Mouse (Mus musculus): Measurements from ENCODE around the gene Eprs. TPM values are rescaled to one million over a fixed set of nuclear protein-coding genes. Genes with fewer than 3 reads are reported as not detected.

Gene Eprs
- polyA plus RNA-seq, 1 experiment, result 11.0 TPM

DNA sequence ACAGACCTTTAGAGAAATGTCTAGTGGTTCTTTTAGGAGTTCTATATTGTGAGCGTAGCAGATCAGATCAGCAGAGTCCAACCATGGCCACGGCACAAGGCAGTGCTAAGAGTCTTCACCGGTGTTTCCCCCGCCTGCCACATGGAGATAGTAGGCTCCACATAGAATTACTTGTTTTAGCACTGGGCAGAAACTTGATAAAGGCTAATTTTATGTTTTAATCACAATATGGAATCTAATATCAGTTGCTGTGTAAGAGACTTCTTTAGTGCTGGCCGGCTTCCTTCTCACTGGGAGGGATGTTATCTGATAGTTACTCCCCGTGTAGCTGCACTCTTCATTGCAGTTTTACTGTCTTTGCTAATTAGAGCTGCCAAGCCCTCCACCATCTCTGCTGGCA, 70.3 kb downstream of the Eprs start:
- H3K27ac ChIP-seq (ENCODE audit: control insufficient read depth, insufficient read depth, low read length), result no peak overlapping the region
- 85% methylated on average over 6 of the region's 6 CpGs for WGBS
- TF ChIP-seq CTCF (IDR thresholded peaks at IDR 0.05; ENCODE audit: borderline replicate concordance, control insufficient read depth, extremely low read depth, insufficient read depth, low read length, poor library complexity), result no peak
- H3K4me1 ChIP-seq (replicated peaks; ENCODE audit: control insufficient read depth, insufficient read depth, low read length), result no peaks in the 10 kb centered on the region
- DNase-seq, result no peak
- H3K27me3 ChIP-seq (ENCODE audit: control insufficient read depth, insufficient read depth, low read length), result no peaks in the 10 kb centered on the region
- no peak overlapping the region for H3K4me3 ChIP-seq (ENCODE audit: control insufficient read depth, insufficient read depth, low read length)
- H3K36me3 ChIP-seq (ENCODE audit: control insufficient read depth, insufficient read depth, low read length), result peaks cover 5% of the 10 kb centered on the region

- Histone ChIP-seq H3K27me3 (ENCODE audit: control insufficient read depth, insufficient read depth, low read length) (no peaks in the 10 kb centered on the region), H3K36me3 (ENCODE audit: control insufficient read depth, insufficient read depth, low read length) (no peaks in the 10 kb centered on the region), H3K4me1 (replicated peaks; ENCODE audit: control insufficient read depth, insufficient read depth, low read length) (no peaks in the 10 kb centered on the region), H3K27ac (ENCODE audit: control insufficient read depth, insufficient read depth, low read length) (no peak overlapping the region), H3K4me3 (ENCODE audit: control insufficient read depth, insufficient read depth, low read length) (no peak overlapping the region)
- DNase-seq, result no peak
- WGBS, result 76% methylated on average over 9 of the region's 9 CpGs
- TF ChIP-seq CTCF (IDR thresholded peaks at IDR 0.05; ENCODE audit: borderline replicate concordance, control insufficient read depth, extremely low read depth, insufficient read depth, low read length, poor library complexity), result no peak
- no peak for TF ChIP-seq POLR2A (IDR thresholded peaks at IDR 0.05; ENCODE audit: control insufficient read depth, extremely low read depth, insufficient read depth, low read length, poor library complexity)
These were observed 76.2 kb downstream of the Eprs start for GRCm38 (mm10) chr1:185438841-185439580.

DNA sequence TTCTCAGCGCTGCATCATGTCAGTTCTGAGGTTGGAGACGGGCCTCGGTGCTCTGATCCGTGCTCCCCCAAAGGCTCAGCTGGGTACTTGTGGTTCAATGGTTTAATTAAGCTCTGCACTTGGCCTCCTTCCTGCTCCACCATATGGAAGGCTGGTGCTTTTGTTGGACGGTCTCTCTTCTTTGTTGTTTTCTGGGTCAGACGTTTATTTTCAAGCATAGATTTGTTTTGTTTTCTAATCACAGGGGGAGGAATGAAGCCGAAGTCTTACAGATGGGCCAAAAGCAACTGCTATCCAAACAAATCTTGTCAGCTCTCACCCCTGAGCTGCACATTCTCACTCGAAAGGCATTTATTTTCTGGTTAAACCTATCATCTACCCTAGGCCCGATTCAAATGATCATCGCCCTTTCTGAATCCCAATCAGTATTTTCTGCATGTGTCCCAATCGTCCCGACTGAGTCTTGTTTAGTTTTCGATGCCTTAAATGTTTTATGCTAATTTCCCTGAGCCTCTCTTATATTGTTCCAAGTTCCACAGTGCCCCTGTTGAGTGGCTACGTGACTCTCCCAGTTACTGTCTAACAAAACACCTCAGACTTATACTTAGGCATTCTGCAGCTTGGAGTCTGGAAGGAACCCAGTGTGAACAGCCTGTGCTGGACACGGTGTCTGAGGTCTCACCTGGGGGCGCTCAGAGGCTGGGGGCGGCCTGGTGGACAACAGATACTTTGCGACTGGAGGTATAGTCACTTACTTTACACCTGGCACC, 79.0 kb downstream of the Eprs start:
- 92% methylated on average over 18 of the region's 18 CpGs for whole genome bisulfite sequencing
- no peak overlapping the region for H3K4me3 ChIP-seq (ENCODE audit: control insufficient read depth, insufficient read depth, low read length)
- no peak for DNase-seq
- H3K36me3 ChIP-seq (ENCODE audit: control insufficient read depth, insufficient read depth, low read length), result no peaks in the 10 kb centered on the region
- H3K4me1 ChIP-seq (replicated peaks; ENCODE audit: control insufficient read depth, insufficient read depth, low read length), result no peaks in the 10 kb centered on the region
- TF ChIP-seq POLR2A (IDR thresholded peaks at IDR 0.05; ENCODE audit: control insufficient read depth, extremely low read depth, insufficient read depth, low read length, poor library complexity) (no peak), CTCF (IDR thresholded peaks at IDR 0.05; ENCODE audit: borderline replicate concordance, control insufficient read depth, extremely low read depth, insufficient read depth, low read length, poor library complexity) (no peak)
- no peak overlapping the region for H3K27ac ChIP-seq (ENCODE audit: control insufficient read depth, insufficient read depth, low read length)
- no peaks in the 10 kb centered on the region for H3K27me3 ChIP-seq (ENCODE audit: control insufficient read depth, insufficient read depth, low read length)

GRCm38 (mm10) chr1:185448936-185449335, 86.1 kb downstream of the Eprs start:
- no peak overlapping the region for H3K27ac ChIP-seq (ENCODE audit: control insufficient read depth, insufficient read depth, low read length)
- H3K4me1 ChIP-seq (replicated peaks; ENCODE audit: control insufficient read depth, insufficient read depth, low read length), result no peaks in the 10 kb centered on the region
- TF ChIP-seq CTCF (IDR thresholded peaks at IDR 0.05; ENCODE audit: borderline replicate concordance, control insufficient read depth, extremely low read depth, insufficient read depth, low read length, poor library complexity) (no peak), POLR2A (IDR thresholded peaks at IDR 0.05; ENCODE audit: control insufficient read depth, extremely low read depth, insufficient read depth, low read length, poor library complexity) (no peak)
- H3K4me3 ChIP-seq (ENCODE audit: control insufficient read depth, insufficient read depth, low read length), result no peak overlapping the region
- no peaks in the 10 kb centered on the region for H3K36me3 ChIP-seq (ENCODE audit: control insufficient read depth, insufficient read depth, low read length)
- H3K27me3 ChIP-seq (ENCODE audit: control insufficient read depth, insufficient read depth, low read length), result no peaks in the 10 kb centered on the region
- WGBS, result 91% methylated on average over 7 of the region's 7 CpGs
- DNase-seq, result no peak

DNA sequence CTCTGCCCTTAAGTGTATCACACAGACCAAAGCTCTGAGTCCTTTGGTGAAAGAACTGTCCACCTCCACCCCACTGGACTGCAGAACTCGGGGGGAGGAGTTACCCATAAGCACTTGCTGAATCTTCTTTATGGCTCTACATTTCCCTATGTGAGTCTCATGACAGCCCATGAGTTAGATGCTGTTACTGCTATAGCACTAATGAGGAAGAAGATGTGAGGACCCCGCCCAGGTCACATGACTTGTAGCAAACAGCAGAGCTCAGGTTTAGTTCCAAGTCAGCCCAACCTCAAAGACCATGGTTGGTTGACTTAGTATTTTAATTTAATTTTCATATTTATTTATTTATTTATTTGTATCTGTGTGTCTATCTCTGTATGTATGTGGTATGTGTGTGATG, 86.9 kb downstream of the Eprs start:
- TF ChIP-seq CTCF (IDR thresholded peaks at IDR 0.05; ENCODE audit: borderline replicate concordance, control insufficient read depth, extremely low read depth, insufficient read depth, low read length, poor library complexity) (no peak), POLR2A (IDR thresholded peaks at IDR 0.05; ENCODE audit: control insufficient read depth, extremely low read depth, insufficient read depth, low read length, poor library complexity) (no peak)
- Histone ChIP-seq H3K4me3 (ENCODE audit: control insufficient read depth, insufficient read depth, low read length) (no peak overlapping the region), H3K27ac (ENCODE audit: control insufficient read depth, insufficient read depth, low read length) (no peak overlapping the region), H3K4me1 (replicated peaks; ENCODE audit: control insufficient read depth, insufficient read depth, low read length) (no peaks in the 10 kb centered on the region), H3K27me3 (ENCODE audit: control insufficient read depth, insufficient read depth, low read length) (peaks cover 5% of the 10 kb centered on the region; the same call in 1 of the 2 replicates), H3K36me3 (ENCODE audit: control insufficient read depth, insufficient read depth, low read length) (no peaks in the 10 kb centered on the region)
- no peak for DNase-seq
- 71% methylated on average over 2 of the region's 2 CpGs for WGBS

- WGBS, result 84% methylated on average over 8 of the region's 8 CpGs
- peaks cover 5% of the 10 kb centered on the region; the same call in 1 of the 2 replicates for H3K27me3 ChIP-seq (ENCODE audit: control insufficient read depth, insufficient read depth, low read length)
- no peak overlapping the region for H3K4me3 ChIP-seq (ENCODE audit: control insufficient read depth, insufficient read depth, low read length)
- DNase-seq, result no peak
- no peaks in the 10 kb centered on the region for H3K4me1 ChIP-seq (replicated peaks; ENCODE audit: control insufficient read depth, insufficient read depth, low read length)
- no peak overlapping the region for H3K27ac ChIP-seq (ENCODE audit: control insufficient read depth, insufficient read depth, low read length)
- H3K36me3 ChIP-seq (ENCODE audit: control insufficient read depth, insufficient read depth, low read length), result no peaks in the 10 kb centered on the region
- TF ChIP-seq CTCF (IDR thresholded peaks at IDR 0.05; ENCODE audit: borderline replicate concordance, control insufficient read depth, extremely low read depth, insufficient read depth, low read length, poor library complexity) (no peak), POLR2A (IDR thresholded peaks at IDR 0.05; ENCODE audit: control insufficient read depth, extremely low read depth, insufficient read depth, low read length, poor library complexity) (no peak)
These were observed 88.2 kb downstream of the Eprs start for GRCm38 (mm10) chr1:185451077-185451476.

Data from thymus, adult 2 months (tissue).